ENCODE assay signal across 12 mouse cellular contexts in the genomic region with DNA sequence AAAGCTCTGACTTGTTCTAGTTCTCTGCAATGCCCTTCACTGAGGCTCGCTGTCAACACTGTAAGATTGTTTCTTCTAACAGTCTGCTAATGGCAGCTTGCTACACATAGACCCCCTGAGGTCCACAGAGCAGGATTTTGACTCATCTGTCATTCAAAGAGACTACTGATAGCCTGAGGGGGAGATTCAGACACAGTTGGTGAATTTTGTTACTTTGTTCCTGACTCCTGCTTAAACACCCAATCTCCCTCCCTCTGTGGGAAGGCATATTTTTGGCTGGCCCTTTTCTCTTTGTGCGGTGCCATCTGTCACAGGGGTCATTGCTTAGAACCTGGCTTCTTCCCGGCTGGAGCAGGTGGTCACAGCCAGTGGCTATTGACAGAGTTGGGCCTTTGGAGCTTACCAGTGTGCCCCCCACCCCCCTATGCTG. TPM values are rescaled to one million over a fixed set of nuclear protein-coding genes. Genes with fewer than 3 reads are reported as not detected.
DNase-seq lines count a peak whose midpoint lies in the region; ATAC-seq and TF ChIP-seq lines count a peak whose summit lies in the region.
"Had no signal": no experiment of that assay in that cellular context is flagged by ENCODE, and none has a peak within 500 bp of the region (broad histone marks: within the 10 kb centered on the region; RNA-seq: fewer than 3 reads in every experiment).

No protein-coding gene starts in this region.

- TF ChIP-seq EP300 in ES-Bruce4 (IDR thresholded peaks at IDR 0.05; ENCODE audit: insufficient read depth, low read depth, low read length), result no peak

- TF ChIP-seq POLR2A in ES-Bruce4 (IDR thresholded peaks at IDR 0.05; ENCODE audit: insufficient read depth, low read length), result no peak
- TF ChIP-seq POLR2A in cerebellum, adult 2 months (IDR thresholded peaks at IDR 0.05; ENCODE audit: borderline replicate concordance, insufficient read depth, low read length), result no peak

- H3K4me3 ChIP-seq in ES-Bruce4 (ENCODE audit: low read depth, low read length), result no peak overlapping the region
- peak overlapping the region; percentile 37 for H3K4me3 ChIP-seq in cerebellum, adult 2 months (replicated peaks; ENCODE audit: insufficient read depth, low read depth, low read length)
- H3K4me3 ChIP-seq in forebrain, embryonic 10.5 days, result no peak overlapping the region
- H3K4me3 ChIP-seq in midbrain, embryonic 10.5 days, result no peak overlapping the region
- H3K4me3 ChIP-seq in kidney, embryonic 15.5 days (replicated peaks), result no peak overlapping the region
- H3K4me3 ChIP-seq: limb, embryonic 13.5 days had no signal

- H3K27me3 ChIP-seq in ES-Bruce4 (ENCODE audit: control insufficient read depth, insufficient read depth, low read length, poor library complexity, severe bottlenecking), result no peaks in the 10 kb centered on the region
- H3K27me3 ChIP-seq in cerebellum, adult 2 months (ENCODE audit: control insufficient read depth, insufficient read depth, low read length), result no peaks in the 10 kb centered on the region
- no peaks in the 10 kb centered on the region for H3K27me3 ChIP-seq in forebrain, embryonic 10.5 days (ENCODE audit: poor library complexity, severe bottlenecking)
- no peaks in the 10 kb centered on the region for H3K27me3 ChIP-seq in midbrain, embryonic 10.5 days (ENCODE audit: low read depth, poor library complexity, severe bottlenecking)
- H3K27me3 ChIP-seq in kidney, embryonic 15.5 days, result no peaks in the 10 kb centered on the region
- H3K27me3 ChIP-seq: limb, embryonic 13.5 days had no signal

- ATAC-seq in kidney, embryonic 15.5 days (replicated peaks; ENCODE audit: low FRiP score), result no peak
- ATAC-seq: CD4-positive, CD25-positive, alpha-beta regulatory T cell, adult 4 months had no signal

- WGBS in cerebellum, adult 2 months, result 3% methylated on average over 3 of the region's 3 CpGs
- WGBS in forebrain, embryonic 10.5 days, result 17% methylated on average over 3 of the region's 3 CpGs
- 38% methylated on average over 3 of the region's 3 CpGs for WGBS in midbrain, embryonic 10.5 days
- 50% methylated on average over 3 of the region's 3 CpGs for WGBS in kidney, embryonic 15.5 days

- 0 out of 2 replicates have a peak overlapping the region, but pooled peaks have one; percentile 22 for H3K27ac ChIP-seq in ES-Bruce4 (ENCODE audit: insufficient read depth, low read length)
- peak overlapping the region; percentile 93 for H3K27ac ChIP-seq in cerebellum, adult 2 months (ENCODE audit: insufficient read depth, low read length)
- peak overlapping the region; percentile 72 for H3K27ac ChIP-seq in forebrain, embryonic 10.5 days
- peak overlapping the region; percentile 73 for H3K27ac ChIP-seq in midbrain, embryonic 10.5 days (replicated peaks)
- H3K27ac ChIP-seq in kidney, embryonic 15.5 days, result no peak overlapping the region
- H3K27ac ChIP-seq: limb, embryonic 13.5 days had no signal

- no peaks in the 10 kb centered on the region for H3K36me3 ChIP-seq in ES-Bruce4 (ENCODE audit: control insufficient read depth, insufficient read depth, low read length, poor library complexity, severe bottlenecking)
- H3K36me3 ChIP-seq in forebrain, embryonic 10.5 days (replicated peaks), result no peaks in the 10 kb centered on the region
- no peaks in the 10 kb centered on the region for H3K36me3 ChIP-seq in midbrain, embryonic 10.5 days
- H3K36me3 ChIP-seq in kidney, embryonic 15.5 days, result no peaks in the 10 kb centered on the region
- H3K36me3 ChIP-seq: limb, embryonic 13.5 days had no signal

- peaks cover 2% of the 10 kb centered on the region for H3K4me1 ChIP-seq in ES-Bruce4 (ENCODE audit: control insufficient read depth, insufficient read depth, low read length)
- H3K4me1 ChIP-seq in cerebellum, adult 2 months (ENCODE audit: control insufficient read depth, insufficient read depth, low read length), result peaks cover 67% of the 10 kb centered on the region
- H3K4me1 ChIP-seq in forebrain, embryonic 10.5 days, result peaks cover 46% of the 10 kb centered on the region
- H3K4me1 ChIP-seq in midbrain, embryonic 10.5 days, result peaks cover 56% of the 10 kb centered on the region
- H3K4me1 ChIP-seq in kidney, embryonic 15.5 days, result peaks cover 7% of the 10 kb centered on the region

- DNase-seq in cerebellum, adult 2 months, result peak; percentile 84 to 93
- peak; percentile 29 for DNase-seq in forebrain, embryonic 10.5 days (ENCODE audit: extremely low spot score, low spot score)
- DNase-seq in midbrain, embryonic 10.5 days (ENCODE audit: low spot score), result peak; percentile 58
- DNase-seq in thymus, postnatal 14 days, result no peak
- no peak for DNase-seq in thymus, postnatal 25 days
- DNase-seq in spleen, adult 12 weeks (ENCODE audit: low spot score), result no peak
- DNase-seq: kidney, adult 2 months; lung, postnatal 14 days had no signal

- H3K9me3 ChIP-seq in ES-Bruce4 (replicated peaks; ENCODE audit: control insufficient read depth, insufficient read depth, low read length, poor library complexity, severe bottlenecking), result no peaks in the 10 kb centered on the region
- no peaks in the 10 kb centered on the region for H3K9me3 ChIP-seq in forebrain, embryonic 10.5 days
- H3K9me3 ChIP-seq in midbrain, embryonic 10.5 days (replicated peaks), result no peaks in the 10 kb centered on the region
- no peaks in the 10 kb centered on the region for H3K9me3 ChIP-seq in kidney, embryonic 15.5 days (replicated peaks)
- H3K9me3 ChIP-seq: limb, embryonic 13.5 days had no signal

- H3K9ac ChIP-seq in ES-Bruce4 (ENCODE audit: low read depth, poor library complexity, severe bottlenecking), result no peak overlapping the region
- no peak overlapping the region for H3K9ac ChIP-seq in kidney, embryonic 15.5 days
- H3K9ac ChIP-seq: limb, embryonic 13.5 days had no signal

- no peak for TF ChIP-seq CTCF in ES-Bruce4 (IDR thresholded peaks at IDR 0.05; ENCODE audit: low read depth, low read length)
- TF ChIP-seq CTCF in cerebellum, adult 2 months (IDR thresholded peaks at IDR 0.05; ENCODE audit: borderline replicate concordance, insufficient read depth, low read depth, low read length), result no peak

- H3K4me2 ChIP-seq in kidney, embryonic 15.5 days, result no peak overlapping the region
- H3K4me2 ChIP-seq: limb, embryonic 13.5 days had no signal

RNA-seq across cellular contexts. Expression of gene Scn8a, which starts 40.1 kb away (rescaled TPM):
- polyA plus RNA-seq in ES-Bruce4 (2011; ENCODE audit: insufficient read depth, insufficient read length, low read depth, missing spikeins), result 7.0 and 8.9 TPM in 2 replicates
- 103 and 107 TPM in 2 replicates for polyA plus RNA-seq in cerebellum, adult 2 months (2012; rRNA removed)
- polyA plus RNA-seq in forebrain, embryonic 10.5 days (2016; fragmentation: Nextera tagmentation; extraction: Ambion mirVana), result 9.0 and 11.0 TPM in 2 replicates
- polyA plus RNA-seq in midbrain, embryonic 10.5 days (2016; fragmentation: Nextera tagmentation; extraction: Ambion mirVana), result 10.6 and 12.3 TPM in 2 replicates
- 11.9 and 13.3 TPM in 2 replicates for polyA plus RNA-seq in kidney, embryonic 15.5 days (2015; fragmentation: Nextera tagmentation; extraction: Ambion mirVana)

Comparison
In these comparisons a context has a peak if more than half of its experiments do, and no peak if none do; other contexts are left out.
1. DNase-seq: peak in cerebellum, adult 2 months (2 of 2), forebrain, embryonic 10.5 days (single experiment) and midbrain, embryonic 10.5 days (single experiment); none in thymus, postnatal 14 days (single experiment), thymus, postnatal 25 days (single experiment) and spleen, adult 12 weeks (single experiment).